Mouse (Mus musculus): ENCODE data around the gene Rarg. TPM values are rescaled to one million over a fixed set of nuclear protein-coding genes. Genes with fewer than 3 reads are reported as not detected.
"Not testable (repeated sequence)": the region's sequence is repeated elsewhere in the genome, so short reads cannot be mapped to it uniquely, and the experiment has no call there.

Gene Rarg
- total and polyA plus RNA-seq, 2 experiments from 2014 or later, result 4.6 to 6.5 TPM

DNA sequence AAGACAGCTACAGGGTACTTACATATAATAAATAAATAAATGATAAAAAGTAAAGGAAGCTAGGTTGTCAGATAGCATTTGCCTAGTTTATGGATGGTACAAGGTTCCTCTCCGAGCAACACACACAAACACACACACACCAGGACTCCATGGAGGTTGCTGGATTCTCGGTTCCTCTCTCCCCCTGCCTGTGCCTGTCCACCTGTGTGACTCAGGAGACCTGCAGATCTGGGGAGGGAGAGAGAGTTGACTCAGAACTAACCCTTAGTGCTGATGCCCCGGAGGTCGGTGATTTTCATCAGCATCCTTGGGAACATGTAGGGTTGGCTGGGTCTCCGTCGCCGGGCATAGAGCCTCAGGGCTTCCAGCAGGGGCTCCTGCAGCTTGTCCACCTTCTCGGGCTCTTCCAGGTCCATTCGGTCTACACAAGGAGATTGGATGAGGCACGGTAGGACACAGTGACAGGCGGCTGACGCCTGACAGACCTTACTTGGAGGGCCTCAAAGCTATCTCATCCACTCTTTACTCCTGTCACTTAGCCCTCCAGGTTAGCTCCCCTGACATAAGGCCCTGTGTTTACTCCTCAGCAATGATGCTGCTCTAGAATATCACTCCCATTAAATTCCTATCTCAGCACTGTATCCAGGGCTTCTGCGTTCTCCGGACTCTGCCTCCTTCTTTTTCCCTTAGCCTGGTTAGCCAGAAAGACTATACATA, 18.6 kb downstream of the Rarg start:
- no peaks in the 10 kb centered on the region for H3K9me3 ChIP-seq (ENCODE audit: low read length)
- 86% methylated on average over 14 of the region's 14 CpGs for WGBS
- no peak overlapping the region for H3K4me3 ChIP-seq (ENCODE audit: low read depth, low read length)
- peaks cover 6% of the 10 kb centered on the region; the same call in 1 of the 2 replicates for H3K4me1 ChIP-seq (ENCODE audit: insufficient read depth)
- no peak for TF ChIP-seq CTCF (IDR thresholded peaks at IDR 0.05; ENCODE audit: low read depth)
- ATAC-seq (no peak), DNase-seq (no peak)
- no peak overlapping the region for H3K9ac ChIP-seq
- H3K27me3 ChIP-seq (ENCODE audit: insufficient read depth, low read length), result no peaks in the 10 kb centered on the region
- H3K36me3 ChIP-seq (ENCODE audit: insufficient read depth), result peaks cover 10% of the 10 kb centered on the region; the same call in 1 of the 2 replicates
- H3K4me2 ChIP-seq (ENCODE audit: low read depth), result no peak overlapping the region
- no peak overlapping the region for H3K27ac ChIP-seq (ENCODE audit: low read depth, low read length)

DNA sequence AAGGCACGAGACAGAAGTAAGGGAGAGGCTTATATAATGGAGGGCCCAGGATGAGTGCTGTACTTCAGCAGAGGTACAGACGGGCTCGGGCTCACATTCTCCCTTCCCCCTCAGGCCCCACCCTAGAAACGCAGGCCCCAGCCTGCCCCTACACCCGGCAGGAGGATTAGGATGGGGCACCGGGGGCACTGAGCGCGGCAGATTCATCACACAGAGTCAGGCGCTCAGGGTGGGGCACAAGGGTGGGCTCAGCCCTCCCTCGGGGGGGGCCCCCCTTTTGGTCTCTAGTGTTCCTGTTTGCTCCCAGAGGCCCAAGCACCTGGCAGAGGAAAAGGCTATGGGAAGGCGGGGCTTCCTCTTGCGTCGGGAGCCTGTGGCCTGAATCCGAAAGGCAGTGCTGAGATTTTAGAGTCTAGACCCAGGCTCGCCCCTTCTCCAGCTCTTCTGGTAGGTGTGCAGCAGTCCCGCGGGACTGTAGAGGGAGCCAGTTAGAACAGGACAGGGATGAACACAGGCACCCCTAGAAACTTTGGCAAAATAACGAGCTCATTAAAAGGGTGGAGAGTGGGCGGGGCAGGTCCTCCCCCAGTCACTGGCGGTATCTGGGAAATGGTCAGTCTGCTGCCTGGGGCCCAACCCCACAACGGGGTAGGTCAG, 21.8 kb downstream of the Rarg start:
- Histone ChIP-seq H3K27me3 (ENCODE audit: insufficient read depth, low read length) (no peaks in the 10 kb centered on the region), H3K4me3 (ENCODE audit: low read depth, low read length) (no peak overlapping the region), H3K9ac (no peak overlapping the region), H3K36me3 (ENCODE audit: insufficient read depth) (peaks cover 10% of the 10 kb centered on the region; the same call in 1 of the 2 replicates), H3K9me3 (ENCODE audit: low read length) (no peaks in the 10 kb centered on the region), H3K27ac (ENCODE audit: low read depth, low read length) (no peak overlapping the region), H3K4me1 (ENCODE audit: insufficient read depth) (no peaks in the 10 kb centered on the region), H3K4me2 (ENCODE audit: low read depth) (no peak overlapping the region)
- 17% methylated on average over 21 of the region's 21 CpGs for WGBS
- DNase-seq (no peak), ATAC-seq (no peak)
- TF ChIP-seq CTCF (IDR thresholded peaks at IDR 0.05; ENCODE audit: low read depth), result no peak

DNA sequence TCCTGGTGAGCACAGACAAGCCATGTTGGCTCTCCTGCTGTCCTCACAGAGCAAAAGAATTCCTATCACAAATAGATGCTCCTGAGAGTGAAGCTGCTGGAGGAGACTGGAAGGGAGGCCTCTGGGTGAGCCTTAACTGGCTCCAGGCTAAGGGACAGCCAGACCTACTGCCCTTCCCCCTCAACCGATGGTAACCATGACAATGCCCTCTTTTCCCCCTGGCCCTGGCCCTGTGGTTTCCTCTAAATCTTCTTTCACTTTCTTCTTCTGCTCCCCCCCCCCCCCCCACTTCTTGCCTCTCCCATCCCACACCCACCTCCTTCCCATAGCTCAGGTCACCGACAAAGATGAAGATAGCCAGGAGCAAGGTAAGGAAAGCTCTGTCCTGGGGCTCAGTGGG, 23.4 kb downstream of the Rarg start:
- DNase-seq, result no peak
- ATAC-seq, result no peak

DNA sequence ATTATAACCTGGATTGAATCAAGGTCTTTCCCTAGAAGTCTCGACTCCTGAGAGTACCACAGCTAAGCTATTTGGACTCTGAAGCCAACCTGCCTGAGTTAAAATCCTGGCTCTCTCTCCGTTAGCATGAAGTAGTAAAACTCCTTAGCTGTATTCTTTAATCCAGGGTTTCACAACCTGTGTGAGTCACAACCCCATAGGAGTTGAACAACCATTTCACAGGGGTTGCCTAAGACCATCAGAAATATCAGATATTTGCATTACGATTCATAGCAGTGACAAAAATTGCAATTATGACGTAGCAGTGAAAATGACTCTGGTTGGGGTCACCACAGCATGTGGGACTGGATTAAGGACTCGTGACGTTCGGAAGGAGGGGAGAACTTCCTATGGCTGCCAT, 24.6 kb downstream of the Rarg start:
- H3K4me1 ChIP-seq (ENCODE audit: insufficient read depth), result no peaks in the 10 kb centered on the region
- H3K4me2 ChIP-seq (ENCODE audit: low read depth), result no peak overlapping the region
- no peak overlapping the region for H3K9ac ChIP-seq
- 0 out of 2 replicates have a peak, but pooled peaks cover 3% of the 10 kb centered on the region for H3K36me3 ChIP-seq (ENCODE audit: insufficient read depth)
- no peak for ATAC-seq
- no peak for DNase-seq
- H3K27ac ChIP-seq (ENCODE audit: low read depth, low read length), result no peak overlapping the region
- H3K4me3 ChIP-seq (ENCODE audit: low read depth, low read length), result no peak overlapping the region
- TF ChIP-seq CTCF (IDR thresholded peaks at IDR 0.05; ENCODE audit: low read depth), result no peak
- no peaks in the 10 kb centered on the region for H3K27me3 ChIP-seq (ENCODE audit: insufficient read depth, low read length)
- WGBS, result 88% methylated on average over 7 of the region's 7 CpGs
- no peaks in the 10 kb centered on the region for H3K9me3 ChIP-seq (ENCODE audit: low read length)

More for the DNA sequence above, 23.4 kb downstream of the Rarg start:
- Histone ChIP-seq H3K9me3 (ENCODE audit: low read length) (no peaks in the 10 kb centered on the region), H3K9ac (no peak overlapping the region), H3K36me3 (ENCODE audit: insufficient read depth) (0 out of 2 replicates have a peak, but pooled peaks cover 6% of the 10 kb centered on the region), H3K27me3 (ENCODE audit: insufficient read depth, low read length) (no peaks in the 10 kb centered on the region), H3K4me2 (ENCODE audit: low read depth) (no peak overlapping the region), H3K4me3 (ENCODE audit: low read depth, low read length) (no peak overlapping the region), H3K4me1 (ENCODE audit: insufficient read depth) (no peaks in the 10 kb centered on the region), H3K27ac (ENCODE audit: low read depth, low read length) (no peak overlapping the region)
- no peak for TF ChIP-seq CTCF (IDR thresholded peaks at IDR 0.05; ENCODE audit: low read depth)
- 33% methylated on average over 2 of the region's 2 CpGs for WGBS

DNA sequence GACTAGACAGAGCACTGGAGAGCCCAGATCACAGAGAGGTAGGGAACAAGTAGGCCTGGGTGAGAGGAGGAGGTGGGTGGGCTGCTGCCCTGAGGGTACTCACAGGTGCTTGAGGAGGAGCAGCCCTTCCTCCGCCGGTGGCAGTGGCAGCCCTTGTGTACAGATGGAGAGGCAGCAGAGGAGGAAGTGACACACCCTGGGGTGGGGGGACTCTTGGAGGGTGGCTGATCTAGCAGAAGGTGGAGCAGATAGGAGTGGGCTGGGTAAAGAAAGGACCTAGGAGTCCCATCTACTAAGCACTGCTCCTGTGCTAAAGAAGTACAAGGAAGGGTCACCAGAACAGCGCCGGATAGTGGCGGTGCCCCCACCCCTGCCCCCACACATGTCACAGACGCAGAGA, 25.6 kb downstream of the Rarg start, which contains the start of gene Itgb7:
TSS of gene Itgb7 (minus strand) at position 197 of the 400 bp plus-strand sequence.
- Histone ChIP-seq H3K27me3 (ENCODE audit: insufficient read depth, low read length) (no peaks in the 10 kb centered on the region), H3K4me1 (ENCODE audit: insufficient read depth) (no peaks in the 10 kb centered on the region), H3K9ac (no peak within 1 kb of the TSS), H3K36me3 (ENCODE audit: insufficient read depth) (0 out of 2 replicates have a peak, but pooled peaks cover 3% of the 10 kb centered on the region), H3K27ac (ENCODE audit: low read depth, low read length) (no peak within 1 kb of the TSS), H3K4me3 (ENCODE audit: low read depth, low read length) (no peak within 1 kb of the TSS), H3K4me2 (ENCODE audit: low read depth) (no peak within 1 kb of the TSS), H3K9me3 (ENCODE audit: low read length) (no peaks in the 10 kb centered on the region)
- TF ChIP-seq CTCF (IDR thresholded peaks at IDR 0.05; ENCODE audit: low read depth), result no peak
- DNase-seq (no peak), ATAC-seq (no peak)
- WGBS, result 66% methylated on average over 6 of the region's 6 CpGs

DNA sequence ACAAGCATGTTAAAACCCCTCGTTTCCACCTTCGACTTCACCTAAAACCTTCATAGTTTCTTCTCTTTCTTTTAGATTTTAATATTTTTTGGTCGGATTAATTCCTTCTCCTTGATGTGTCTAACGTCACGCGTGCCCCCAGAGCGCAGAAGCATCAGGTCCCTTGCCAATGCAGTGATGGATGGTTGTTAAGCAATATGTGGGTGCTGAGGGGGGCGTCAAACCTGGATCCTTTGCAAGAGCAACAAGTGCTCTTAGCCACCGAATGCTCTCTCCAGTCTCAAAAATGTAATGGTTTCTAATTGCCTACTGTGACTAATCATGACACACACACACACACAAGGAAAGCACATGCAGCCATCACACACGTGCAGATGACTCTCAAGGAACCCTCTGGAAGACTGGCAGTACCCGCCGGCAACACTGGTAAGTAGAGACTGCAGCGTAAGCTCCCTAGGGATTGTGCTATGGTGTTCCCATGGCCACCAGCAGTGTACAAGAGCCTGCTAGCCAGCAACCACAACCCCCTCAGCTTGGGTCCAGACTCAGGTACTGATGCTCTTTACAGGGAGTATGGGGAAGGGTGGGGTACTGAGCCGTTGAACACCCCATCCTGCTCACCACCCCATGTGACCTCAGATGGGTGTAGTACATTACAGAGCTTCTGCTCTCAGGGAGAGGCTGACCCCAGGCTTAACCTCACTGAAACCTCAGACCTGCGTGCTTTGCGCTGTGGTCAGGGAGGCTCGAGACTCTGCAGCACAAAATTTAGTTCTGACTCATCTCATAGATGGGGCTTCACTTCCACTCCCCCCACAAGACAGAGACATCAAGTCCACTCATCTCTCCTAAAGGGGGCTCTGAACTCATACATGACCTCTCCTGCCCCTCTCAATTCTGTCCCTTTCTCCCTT, 26.7 kb downstream of the Rarg start:
- 82% methylated on average over 17 of the region's 17 CpGs for WGBS
- Histone ChIP-seq H3K9me3 (ENCODE audit: low read length) (no peaks in the 10 kb centered on the region), H3K27me3 (ENCODE audit: insufficient read depth, low read length) (no peaks in the 10 kb centered on the region), H3K4me1 (ENCODE audit: insufficient read depth) (no peaks in the 10 kb centered on the region), H3K4me2 (ENCODE audit: low read depth) (no peak overlapping the region), H3K27ac (ENCODE audit: low read depth, low read length) (no peak overlapping the region), H3K9ac (no peak overlapping the region), H3K4me3 (ENCODE audit: low read depth, low read length) (no peak overlapping the region), H3K36me3 (ENCODE audit: insufficient read depth) (no peaks in the 10 kb centered on the region)
- ATAC-seq (no peak), DNase-seq (no peak)
- TF ChIP-seq CTCF (IDR thresholded peaks at IDR 0.05; ENCODE audit: low read depth), result no peak

DNA sequence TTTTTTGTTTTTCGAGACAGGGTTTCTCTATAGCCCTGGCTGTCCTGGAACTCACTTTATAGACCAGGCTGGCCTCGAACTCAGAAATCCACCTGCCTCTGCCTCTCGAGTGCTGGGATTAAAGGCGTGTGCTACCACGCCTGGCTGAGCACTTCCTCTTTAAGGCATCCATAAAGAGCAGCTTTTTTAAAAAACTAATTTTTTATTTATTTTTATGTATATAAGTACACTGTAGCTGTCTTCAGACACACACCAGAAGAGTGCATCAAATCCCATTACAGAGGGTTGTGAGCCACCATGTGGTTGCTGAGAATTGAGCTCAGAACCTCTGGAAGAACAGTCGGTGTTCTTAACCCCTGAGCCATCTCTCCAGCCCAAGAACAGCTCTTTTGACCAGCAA, 31.7 kb downstream of the Rarg start:
- not testable (repeated sequence) for H3K36me3 ChIP-seq (ENCODE audit: insufficient read depth); ATAC-seq
- WGBS, result 87% methylated on average over 6 of the region's 6 CpGs

More for the DNA sequence above, 31.7 kb downstream of the Rarg start:
- DNase-seq; H3K27ac ChIP-seq (ENCODE audit: low read depth, low read length); H3K4me2 ChIP-seq (ENCODE audit: low read depth); H3K9me3 ChIP-seq (ENCODE audit: low read length); H3K4me1 ChIP-seq (ENCODE audit: insufficient read depth); H3K9ac ChIP-seq; H3K4me3 ChIP-seq (ENCODE audit: low read depth, low read length): not testable (repeated sequence)
- H3K27me3 ChIP-seq (ENCODE audit: insufficient read depth, low read length), result peaks cover 14% of the 10 kb centered on the region; the same call in 1 of the 2 replicates
